Mouse (Mus musculus): ENCODE data around the gene Vmn2r73. TPM values are rescaled to one million over a fixed set of nuclear protein-coding genes. Genes with fewer than 3 reads are reported as not detected.
"Not testable (repeated sequence)": the region's sequence is repeated elsewhere in the genome, so short reads cannot be mapped to it uniquely, and the experiment has no call there.

Gene Vmn2r73
- not detected for total RNA-seq (2021)
- long read RNA-seq, experiment 1: 0 reads
- long read RNA-seq, experiment 2: 0 reads

- DNase-seq: no peak
Measured at GRCm38 (mm10) chr7:85876166-85876565, at the start of gene Vmn2r73. Gene Vmn2r73 (minus strand): TSS chr7:85876266.

GRCm38 (mm10) chr7:85840090-85840948 is 35.7 kb downstream of the Vmn2r73 start:
- DNase-seq: no peak

- DNase-seq: not testable (repeated sequence)
Measured at GRCm38 (mm10) chr7:85818092-85818491, 58.0 kb downstream of the Vmn2r73 start.

Other genes starting within 250 kb of the Vmn2r73 start
- not detected for gene Vmn2r72, start 121.2 kb downstream of the Vmn2r73 start, total RNA-seq (2021)
- gene Vmn2r74, start 85.4 kb upstream of the Vmn2r73 start, total RNA-seq (2021): not detected